Mouse (Mus musculus) heart, embryonic 13.5 days (tissue): ENCODE results near the gene Lst1. TPM values are rescaled to one million over a fixed set of nuclear protein-coding genes. Genes with fewer than 3 reads are reported as not detected.

Source experiments
- ATAC-seq: fragments of 200-750 bp; cut with Nextera tagmentation; 2 replicates; pipeline ENCODE4 v1.8.0; 2017; ENCODE audit warnings: moderate TSS enrichment; ENCODE audit not compliant: insufficient number of reproducible peaks, low FRiP score, low TSS enrichment; ENCODE audit errors: extremely low read depth
- H3K27ac ChIP-seq: fragments of 300-500 bp; sonication (generic); replicated peaks from 2 replicates; pipeline ENCODE4 v1.5.1; 2015; ENCODE audit warnings: moderate library complexity, mild to moderate bottlenecking, inconsistent platforms
- H3K27me3 ChIP-seq: fragments of 300-500 bp; sonication (generic); replicated peaks from 2 replicates; pipeline ENCODE4 v1.6.1; 2015; ENCODE audit warnings: mild to moderate bottlenecking, inconsistent platforms
- H3K36me3 ChIP-seq: fragments of 300-500 bp; sonication (generic); 2 replicates; pipeline ENCODE4 v1.6.1; 2015; ENCODE audit warnings: mild to moderate bottlenecking, inconsistent platforms
- H3K4me1 ChIP-seq: fragments of 300-500 bp; sonication (generic); 2 replicates; pipeline ENCODE4 v1.6.1; 2015; ENCODE audit warnings: inconsistent platforms
- H3K4me2 ChIP-seq: fragments of 300-500 bp; sonication (generic); 2 replicates; pipeline ENCODE4 v1.6.1; 2015; ENCODE audit warnings: inconsistent platforms, mild to moderate bottlenecking, moderate library complexity
- H3K4me3 ChIP-seq: fragments of 300-500 bp; sonication (generic); 2 replicates; pipeline ENCODE4 v1.5.1; 2015; ENCODE audit warnings: moderate library complexity, mild to moderate bottlenecking, inconsistent platforms
- H3K9ac ChIP-seq: fragments of 300-500 bp; sonication (generic); 2 replicates; pipeline ENCODE4 v1.6.1; 2015; ENCODE audit warnings: inconsistent platforms, mild to moderate bottlenecking, moderate library complexity
- H3K9me3 ChIP-seq: fragments of 300-500 bp; sonication (generic); 2 replicates; pipeline ENCODE4 v1.6.1; 2016; ENCODE audit warnings: inconsistent platforms
- WGBS: fragments of 180-500 bp; shearing (Covaris S2); methylation state at CpG from one replicate; pipeline ENCODE4 v1.1.7; 2015; ENCODE audit warnings: mixed read lengths; 5-methylcytosine and 5-hydroxymethylcytosine counted together
- polyA plus RNA-seq: library from polyadenylated mRNA; unstranded; fragments of >200 nt; fragmentation: Nextera tagmentation; extraction: Ambion mirVana; gene quantifications from 2 replicates; pipeline ENCODE4 v1.2.1, GENCODE M21; 2015

Lst1 gene
- polyA plus RNA-seq, 1 experiment from 2014 or later = 9.9 TPM

DNA sequence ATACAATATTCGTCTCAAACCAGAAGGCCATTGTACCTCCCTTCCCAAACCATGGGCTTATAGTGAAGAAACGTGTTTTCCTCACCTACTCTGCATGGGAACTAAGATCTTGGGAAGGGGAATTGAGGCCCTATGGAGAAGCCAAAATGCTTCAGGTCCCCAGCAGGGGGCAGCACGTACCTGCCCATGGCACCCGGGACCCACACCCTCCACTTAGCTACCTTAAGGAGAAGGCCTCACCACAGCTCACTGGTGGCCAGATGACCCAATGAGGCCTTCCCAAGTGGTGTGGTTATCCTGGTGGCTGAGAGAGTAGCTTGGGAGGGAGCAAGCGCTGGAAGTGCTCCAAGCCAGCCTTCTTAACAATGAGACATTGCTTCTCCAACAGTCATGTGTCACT lies 9.7 kb downstream of the Lst1 start:
- Histone ChIP-seq H3K9me3 (no peaks in the 10 kb centered on the region), H3K4me2 (no peak overlapping the region), H3K36me3 (no peaks in the 10 kb centered on the region), H3K4me1 (no peaks in the 10 kb centered on the region), H3K9ac (no peak overlapping the region), H3K4me3 (no peak overlapping the region), H3K27me3 (peaks cover 8% of the 10 kb centered on the region; the same call in 1 of the 2 replicates), H3K27ac (no peak overlapping the region)
- no peak for ATAC-seq
- WGBS = 8% methylated on average over 5 of the region's 5 CpGs

DNA sequence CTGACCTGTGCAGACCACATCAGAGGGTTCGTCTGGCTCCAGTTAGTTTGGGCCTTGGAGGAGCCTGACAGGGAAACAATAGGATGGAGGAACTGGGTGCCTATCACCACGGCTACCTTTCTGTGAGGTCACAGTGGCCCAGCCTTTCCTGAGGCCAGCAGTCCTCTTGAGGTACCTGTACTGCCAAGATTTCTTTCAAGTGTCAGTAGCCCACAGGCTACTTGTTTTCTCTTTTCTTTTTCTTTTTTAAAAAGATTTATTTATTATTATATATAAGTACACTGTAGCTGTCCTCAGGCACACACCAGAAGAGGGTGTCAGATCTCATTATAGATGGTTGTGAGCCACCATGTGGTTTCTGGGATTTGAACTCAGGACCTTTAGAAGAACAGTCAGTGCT lies 12.3 kb downstream of the Lst1 start, which contains the start of gene Aif1:
Gene Aif1 (minus strand): TSS at position 101 of the 400 bp plus-strand sequence.
- no peak within 1 kb of the TSS for H3K9ac ChIP-seq
- 57% methylated on average over 2 of the region's 2 CpGs for WGBS
- no peak within 1 kb of the TSS for H3K4me3 ChIP-seq
- H3K36me3 ChIP-seq = no peaks in the 10 kb centered on the region
- peaks cover 8% of the 10 kb centered on the region; the same call in 1 of the 2 replicates for H3K27me3 ChIP-seq
- H3K9me3 ChIP-seq = no peaks in the 10 kb centered on the region
- ATAC-seq = no peak
- no peak within 1 kb of the TSS for H3K27ac ChIP-seq
- 0 out of 2 replicates have a peak, but pooled peaks cover 1% of the 10 kb centered on the region for H3K4me1 ChIP-seq
- no peak within 1 kb of the TSS for H3K4me2 ChIP-seq

- no peak overlapping the region for H3K9ac ChIP-seq
- H3K27me3 ChIP-seq = peaks cover 8% of the 10 kb centered on the region; the same call in 1 of the 2 replicates
- H3K9me3 ChIP-seq = no peaks in the 10 kb centered on the region
- H3K4me2 ChIP-seq = no peak overlapping the region
- no peak overlapping the region for H3K4me3 ChIP-seq
- 0 out of 2 replicates have a peak, but pooled peaks cover 4% of the 10 kb centered on the region for H3K4me1 ChIP-seq
- 68% methylated on average over 6 of the region's 6 CpGs for WGBS
- ATAC-seq = no peak
- H3K27ac ChIP-seq = no peak overlapping the region
- no peaks in the 10 kb centered on the region for H3K36me3 ChIP-seq
Observed at GRCm38 (mm10) chr17:35175382-35175781, 12.9 kb downstream of the Lst1 start.

GRCm38 (mm10) chr17:35174201-35174977 lies 13.8 kb downstream of the Lst1 start:
- no peak overlapping the region for H3K4me3 ChIP-seq
- H3K27ac ChIP-seq = no peak overlapping the region
- ATAC-seq = no peak
- 59% methylated on average over 8 of the region's 8 CpGs for WGBS
- H3K36me3 ChIP-seq = no peaks in the 10 kb centered on the region
- H3K9ac ChIP-seq = no peak overlapping the region
- H3K27me3 ChIP-seq = peaks cover 4% of the 10 kb centered on the region; the same call in 1 of the 2 replicates
- 0 out of 2 replicates have a peak, but pooled peaks cover 4% of the 10 kb centered on the region for H3K4me1 ChIP-seq
- H3K4me2 ChIP-seq = no peak overlapping the region
- H3K9me3 ChIP-seq = no peaks in the 10 kb centered on the region

DNA sequence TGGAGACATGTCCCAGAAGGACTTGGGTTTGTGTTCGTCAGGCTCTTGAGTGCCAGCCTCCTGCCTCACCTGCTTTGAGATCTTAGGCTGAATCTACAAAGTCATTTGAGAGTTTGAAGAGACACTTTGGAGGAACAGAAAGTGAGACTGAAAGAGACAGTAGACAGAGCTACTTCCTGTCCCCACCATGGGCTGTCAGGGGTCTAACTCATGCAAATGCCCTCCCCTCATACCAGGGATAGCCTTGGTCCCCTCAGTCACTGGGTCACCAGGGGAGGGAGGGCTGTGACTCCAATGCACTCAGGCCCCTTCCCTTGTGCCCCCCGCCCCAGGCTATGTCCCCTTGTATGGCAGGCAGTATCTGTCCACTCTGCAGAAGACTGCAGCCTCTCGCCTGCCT lies 14.9 kb downstream of the Lst1 start:
- H3K4me1 ChIP-seq = 0 out of 2 replicates have a peak, but pooled peaks cover 4% of the 10 kb centered on the region
- 57% methylated on average over 3 of the region's 3 CpGs for WGBS
- H3K4me2 ChIP-seq = no peak overlapping the region
- ATAC-seq = no peak
- H3K27ac ChIP-seq = no peak overlapping the region
- H3K4me3 ChIP-seq = no peak overlapping the region
- no peak overlapping the region for H3K9ac ChIP-seq
- no peaks in the 10 kb centered on the region for H3K36me3 ChIP-seq
- no peaks in the 10 kb centered on the region for H3K9me3 ChIP-seq
- peaks cover 4% of the 10 kb centered on the region; the same call in 1 of the 2 replicates for H3K27me3 ChIP-seq

DNA sequence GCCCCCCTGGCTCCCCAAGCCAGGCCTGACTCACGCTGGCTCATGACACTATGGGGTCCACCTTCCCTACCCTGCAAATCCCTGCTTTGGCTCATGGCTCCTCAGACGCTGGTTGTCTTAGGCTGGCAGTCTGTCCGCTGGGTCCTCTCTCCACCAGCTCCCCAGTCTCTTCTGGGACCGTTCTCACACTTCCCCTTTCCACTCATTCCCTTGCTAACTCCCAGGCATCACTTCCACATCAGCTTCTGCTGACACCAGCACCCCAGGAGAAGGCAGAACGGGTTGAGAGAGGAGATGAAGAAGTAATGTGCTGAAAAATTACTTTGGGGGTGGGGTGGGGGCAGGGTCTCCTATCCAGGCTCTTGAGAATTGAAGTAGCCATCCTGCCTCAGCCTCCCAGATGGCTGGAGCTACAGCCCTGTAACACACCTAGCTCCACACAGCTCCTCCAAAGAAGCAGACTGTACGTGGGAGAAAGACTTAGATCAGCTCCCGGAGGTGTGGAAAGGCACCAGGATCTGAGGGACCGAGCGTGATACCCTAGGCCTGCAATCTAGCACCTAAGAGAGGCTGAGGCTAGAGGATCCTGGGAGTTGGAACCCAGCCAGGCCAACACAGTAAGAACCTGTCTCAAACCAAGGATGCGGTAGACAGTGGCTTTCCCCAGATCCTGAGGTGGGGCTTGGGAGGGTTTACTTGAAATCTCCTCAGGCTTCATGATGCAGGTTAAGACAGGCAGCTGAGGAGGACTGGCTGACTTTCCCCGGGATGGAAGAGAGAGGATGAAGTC lies 15.6 kb downstream of the Lst1 start:
- H3K4me1 ChIP-seq = 0 out of 2 replicates have a peak, but pooled peaks cover 4% of the 10 kb centered on the region
- H3K9me3 ChIP-seq = no peaks in the 10 kb centered on the region
- H3K36me3 ChIP-seq = no peaks in the 10 kb centered on the region
- no peak overlapping the region for H3K27ac ChIP-seq
- WGBS = 52% methylated on average over 11 of the region's 11 CpGs
- H3K9ac ChIP-seq = no peak overlapping the region
- ATAC-seq = no peak
- no peak overlapping the region for H3K4me3 ChIP-seq
- H3K4me2 ChIP-seq = no peak overlapping the region
- peaks cover 4% of the 10 kb centered on the region; the same call in 1 of the 2 replicates for H3K27me3 ChIP-seq

GRCm38 (mm10) chr17:35168541-35169207 lies 19.6 kb downstream of the Lst1 start:
- no peaks in the 10 kb centered on the region; the same call in 1 of the 2 replicates for H3K27me3 ChIP-seq
- H3K4me3 ChIP-seq = no peak overlapping the region
- H3K4me1 ChIP-seq = peaks cover 13% of the 10 kb centered on the region
- H3K36me3 ChIP-seq = no peaks in the 10 kb centered on the region
- no peaks in the 10 kb centered on the region for H3K9me3 ChIP-seq
- no peak overlapping the region for H3K27ac ChIP-seq
- H3K9ac ChIP-seq = 0 out of 2 replicates have a peak overlapping the region, but pooled peaks have one; percentile 52
- WGBS = 14% methylated on average over 4 of the region's 4 CpGs
- no peak overlapping the region for H3K4me2 ChIP-seq
- no peak for ATAC-seq

- no peaks in the 10 kb centered on the region; the same call in 1 of the 2 replicates for H3K27me3 ChIP-seq
- no peak overlapping the region for H3K4me2 ChIP-seq
- no peaks in the 10 kb centered on the region for H3K9me3 ChIP-seq
- no peaks in the 10 kb centered on the region for H3K36me3 ChIP-seq
- no peak overlapping the region for H3K27ac ChIP-seq
- H3K4me1 ChIP-seq = peaks cover 21% of the 10 kb centered on the region
- no peak for ATAC-seq
- no peak overlapping the region for H3K4me3 ChIP-seq
- no peak overlapping the region for H3K9ac ChIP-seq
- WGBS = 80% methylated on average over 7 of the region's 7 CpGs
Observed at GRCm38 (mm10) chr17:35167794-35168193, 20.4 kb downstream of the Lst1 start.

- WGBS = 69% methylated on average over 8 of the region's 8 CpGs
- H3K27ac ChIP-seq = peak overlapping the region; percentile 99
- H3K27me3 ChIP-seq = no peaks in the 10 kb centered on the region
- H3K36me3 ChIP-seq = peaks cover 12% of the 10 kb centered on the region
- peak overlapping the region; percentile 100 for H3K4me3 ChIP-seq
- H3K4me1 ChIP-seq = peaks cover 34% of the 10 kb centered on the region
- H3K9ac ChIP-seq = peak overlapping the region; percentile 77
- peak overlapping the region; percentile 72 for H3K4me2 ChIP-seq
- H3K9me3 ChIP-seq = no peaks in the 10 kb centered on the region
- no peak for ATAC-seq
Observed at GRCm38 (mm10) chr17:35166352-35167035, 21.7 kb downstream of the Lst1 start.

GRCm38 (mm10) chr17:35165451-35166155 lies 22.6 kb downstream of the Lst1 start:
- Histone ChIP-seq H3K4me1 (peaks cover 39% of the 10 kb centered on the region), H3K36me3 (peaks cover 21% of the 10 kb centered on the region), H3K9me3 (no peaks in the 10 kb centered on the region), H3K4me2 (peak overlapping the region; percentile 72), H3K27me3 (no peaks in the 10 kb centered on the region), H3K4me3 (peak overlapping the region; percentile 100), H3K27ac (peak overlapping the region; percentile 99), H3K9ac (peak overlapping the region; percentile 78)
- ATAC-seq = no peak
- 26% methylated on average over 12 of the region's 12 CpGs for WGBS
